Mouse (Mus musculus) embryonic stem cell, embryonic (primary cell): Measurements from ENCODE around the gene Fuca1.

ENCODE experiments used
- CTCF ChIA-PET, 4 experiments: fragments of 300-600 bp in 2 of 4; fragments of 350-600 bp in 2 of 4; sonication (Branson Sonifier 250); formaldehyde crosslinking; loops; one replicate each; lab custom pipeline; 2022; ENCODE audit warnings: inconsistent platforms in 2 of 4; lab: Charles Lee
- POLR2A ChIA-PET, 4 experiments: fragments of 300-600 bp in 2 of 4; fragments of 350-600 bp in 2 of 4; sonication (Branson Sonifier 250); formaldehyde crosslinking; loops; one replicate each; lab custom pipeline; 2022; ENCODE audit warnings: antibody characterized with exemption in 4 of 4, inconsistent platforms in 1 of 4; lab: Charles Lee

The Fuca1 gene

GRCm38 (mm10) chr4:135925341-135925740 lies 4.8 kb downstream of the Fuca1 start:
- ChIA-PET POLR2A (interaction anchor here in 3 of 4 experiments (0.8 to 3.9 kb wide), 16 partner anchors 8 to 86 kb away, joined by 3 to 18 read pairs (median 4); partner anchors contain the start of genes Hmgcl (in 1 of the 3) and Srsf10 (in 1 of the 3)), CTCF (interaction anchor here in 1 of 4 experiments (0.6 to 1.8 kb wide), 2 partner anchors 36 to 62 kb away, joined by 3 to 4 read pairs; partner anchors contain the start of gene Pithd1)

- CTCF ChIA-PET = interaction anchor here in 2 of 4 experiments (0.6 to 1.8 kb wide), 8 partner anchors 13 to 972 kb away, joined by 3 to 5 read pairs (median 3); partner anchors contain the start of gene Pithd1 (in 1 of the 2)
- POLR2A ChIA-PET = interaction anchor here in 3 of 4 experiments (0.6 to 3.9 kb wide), 28 partner anchors 9 to 515 kb away, joined by 3 to 19 read pairs (median 4); partner anchors contain the start of genes Hmgcl (in 2 of the 3), Gale (in 1 of the 3), Pnrc2 (in 1 of the 3) and Rpl11 (in 1 of the 3)
These were observed 5.8 kb downstream of the Fuca1 start for GRCm38 (mm10) chr4:135926195-135926808.

DNA sequence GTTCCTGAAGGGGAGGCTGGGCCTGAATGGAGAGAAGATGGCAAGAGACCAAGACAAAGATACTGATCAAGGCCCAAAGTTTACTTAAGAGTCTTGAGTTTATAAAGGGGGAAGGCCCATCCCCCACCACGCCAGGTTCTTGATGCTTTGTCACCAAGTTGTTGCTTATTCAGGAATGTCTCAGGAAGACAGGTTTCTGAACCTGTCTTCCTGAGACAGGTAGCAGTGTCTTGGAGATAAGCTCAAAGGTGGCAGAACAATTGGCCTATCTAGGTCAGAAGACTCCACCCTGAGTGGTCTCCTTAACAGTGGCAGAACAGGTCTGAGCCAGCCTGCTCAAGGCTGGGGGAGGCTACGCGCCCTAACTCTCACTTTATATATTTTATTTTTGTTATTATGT lies 6.3 kb downstream of the Fuca1 start:
- ChIA-PET POLR2A (interaction anchor here in 3 of 4 experiments (0.5 to 3.9 kb wide), 26 partner anchors 9 to 515 kb away, joined by 3 to 19 read pairs (median 4); partner anchors contain the start of genes Rpl11 (in 2 of the 3), Gale (in 1 of the 3), Hmgcl (in 1 of the 3) and Pnrc2 (in 1 of the 3)), CTCF (interaction anchor here in 1 of 4 experiments (1.0 to 1.8 kb wide), 6 partner anchors 12 to 126 kb away, joined by 3 to 5 read pairs (median 4); partner anchors contain the start of gene Pithd1)

- CTCF ChIA-PET = interaction anchor here in 2 of 4 experiments (0.6 to 4.7 kb wide), 6 partner anchors 8 to 927 kb away, joined by 3 to 31 read pairs (median 3); partner anchors contain the start of gene Fuca1 (in 2 of the 2)
- POLR2A ChIA-PET = interaction anchor here in 3 of 4 experiments (0.6 to 3.9 kb wide), 14 partner anchors 8 to 125 kb away, joined by 3 to 19 read pairs (median 6); partner anchors contain the start of genes Fuca1 (in 1 of the 3), Hmgcl (in 1 of the 3), Pithd1 (in 1 of the 3) and Rpl11 (in 1 of the 3)
These were observed 7.8 kb downstream of the Fuca1 start for GRCm38 (mm10) chr4:135928376-135928775.

DNA sequence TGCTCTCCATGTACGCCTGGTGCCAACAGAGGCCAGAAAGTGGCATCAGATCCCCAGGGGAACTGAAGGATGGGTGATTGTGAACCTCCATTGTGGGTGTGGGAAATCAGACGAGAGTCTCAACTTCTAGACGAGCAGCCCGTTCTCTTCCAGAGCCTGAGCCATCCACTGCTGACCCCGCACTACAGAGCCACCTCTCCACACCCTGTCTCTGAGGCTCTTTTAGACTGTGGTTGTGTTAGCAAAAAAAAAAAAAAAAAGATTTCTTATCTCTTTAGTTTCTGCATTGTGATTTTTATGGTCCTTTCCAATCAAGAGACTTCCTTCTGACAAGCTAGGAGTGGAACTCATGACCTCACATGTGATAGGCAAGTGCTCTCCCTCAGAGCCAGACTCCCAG lies 8.9 kb downstream of the Fuca1 start:
- ChIA-PET POLR2A (interaction anchor here in 3 of 4 experiments (0.6 to 3.9 kb wide), 8 partner anchors 8 to 110 kb away, joined by 3 to 19 read pairs (median 6); partner anchors contain the start of gene Fuca1 (in 2 of the 3)), CTCF (interaction anchor here in 3 of 4 experiments (0.6 to 4.7 kb wide), 6 partner anchors 9 to 203 kb away, joined by 3 to 31 read pairs (median 9); partner anchors contain the start of gene Fuca1 (in 2 of the 3))

DNA sequence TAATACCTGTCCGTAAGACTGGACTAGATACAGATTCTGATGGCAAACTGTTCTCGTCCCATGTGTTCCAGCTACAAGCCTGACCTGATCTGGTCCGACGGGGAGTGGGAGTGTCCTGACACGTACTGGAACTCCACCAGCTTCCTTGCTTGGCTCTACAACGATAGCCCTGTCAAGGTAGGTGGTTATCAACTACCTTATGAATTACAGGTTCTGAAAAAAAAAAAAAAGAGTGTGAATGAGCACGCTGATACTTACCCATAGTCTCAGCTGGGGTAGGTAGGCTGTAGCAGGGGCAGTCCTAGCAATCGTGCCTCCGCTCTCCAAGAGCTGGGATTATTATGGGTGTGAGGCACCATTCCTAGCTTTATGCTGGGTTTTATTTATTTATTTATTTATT lies 9.3 kb downstream of the Fuca1 start:
- ChIA-PET POLR2A (interaction anchor here in 3 of 4 experiments (0.6 to 3.9 kb wide), 6 partner anchors 9 to 110 kb away, joined by 3 to 19 read pairs (median 8); partner anchors contain the start of gene Fuca1 (in 2 of the 3)), CTCF (interaction anchor here in 3 of 4 experiments (0.6 to 4.7 kb wide), 6 partner anchors 10 to 203 kb away, joined by 3 to 31 read pairs (median 9); partner anchors contain the start of gene Fuca1 (in 2 of the 3))

DNA sequence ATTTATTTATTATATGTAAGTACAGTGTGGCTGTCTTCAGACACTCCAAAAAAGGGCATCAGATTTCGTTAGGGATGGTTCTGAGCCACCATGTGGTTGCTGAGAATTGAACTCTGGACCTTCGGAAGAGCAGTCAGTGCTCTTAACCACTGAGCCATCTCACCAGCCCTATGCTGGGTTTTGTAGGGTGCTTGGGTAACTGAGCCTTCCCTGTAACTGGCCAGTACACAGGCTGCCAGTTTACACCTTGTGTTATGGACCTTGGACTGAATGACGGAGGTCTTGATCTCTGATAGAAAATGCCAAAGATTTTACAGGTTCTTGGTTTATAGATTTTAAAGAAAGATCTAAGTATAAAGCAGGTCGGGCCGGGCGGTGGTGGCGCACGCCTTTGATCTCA lies 9.7 kb downstream of the Fuca1 start:
- POLR2A ChIA-PET = interaction anchor here in 2 of 4 experiments (0.8 to 2.2 kb wide), 4 partner anchors 9 to 57 kb away, joined by 3 to 14 read pairs (median 7); partner anchors contain the start of gene Fuca1 (in 2 of the 2)
- CTCF ChIA-PET = interaction anchor here in 2 of 4 experiments (0.6 to 4.7 kb wide), 6 partner anchors 10 to 128 kb away, joined by 3 to 31 read pairs (median 8); partner anchors contain the start of gene Fuca1 (in 2 of the 2)

DNA sequence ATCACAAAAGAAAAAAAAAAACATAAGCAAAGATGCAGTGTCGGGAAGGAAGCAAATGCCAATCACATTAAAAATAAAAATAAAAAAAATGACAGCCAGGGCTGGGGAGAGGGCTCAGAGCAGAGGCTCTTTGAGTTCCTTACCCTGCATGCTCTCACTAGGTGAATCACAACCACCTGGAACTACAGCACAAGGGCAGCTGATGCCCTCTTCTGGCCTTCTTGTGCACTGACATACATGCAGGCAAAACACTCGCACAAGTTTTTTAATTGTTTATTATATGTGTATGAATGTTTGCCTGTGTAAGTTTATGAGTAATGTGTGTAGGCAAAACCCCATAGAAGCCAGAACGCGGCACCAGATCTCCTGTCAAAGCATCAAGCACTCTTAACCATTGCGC lies 11.3 kb downstream of the Fuca1 start:
- POLR2A ChIA-PET = interaction anchor here (0.6 to 1.4 kb wide), 5 partner anchors 12 to 100 kb away, joined by 3 to 5 read pairs (median 4); partner anchors contain the start of gene Srsf10 (in 1 of the 4)
- CTCF ChIA-PET = interaction anchor here in 3 of 4 experiments (0.6 to 4.7 kb wide), 10 partner anchors 12 to 337 kb away, joined by 3 to 31 read pairs (median 4); partner anchors contain the start of gene Fuca1 (in 2 of the 3)

DNA sequence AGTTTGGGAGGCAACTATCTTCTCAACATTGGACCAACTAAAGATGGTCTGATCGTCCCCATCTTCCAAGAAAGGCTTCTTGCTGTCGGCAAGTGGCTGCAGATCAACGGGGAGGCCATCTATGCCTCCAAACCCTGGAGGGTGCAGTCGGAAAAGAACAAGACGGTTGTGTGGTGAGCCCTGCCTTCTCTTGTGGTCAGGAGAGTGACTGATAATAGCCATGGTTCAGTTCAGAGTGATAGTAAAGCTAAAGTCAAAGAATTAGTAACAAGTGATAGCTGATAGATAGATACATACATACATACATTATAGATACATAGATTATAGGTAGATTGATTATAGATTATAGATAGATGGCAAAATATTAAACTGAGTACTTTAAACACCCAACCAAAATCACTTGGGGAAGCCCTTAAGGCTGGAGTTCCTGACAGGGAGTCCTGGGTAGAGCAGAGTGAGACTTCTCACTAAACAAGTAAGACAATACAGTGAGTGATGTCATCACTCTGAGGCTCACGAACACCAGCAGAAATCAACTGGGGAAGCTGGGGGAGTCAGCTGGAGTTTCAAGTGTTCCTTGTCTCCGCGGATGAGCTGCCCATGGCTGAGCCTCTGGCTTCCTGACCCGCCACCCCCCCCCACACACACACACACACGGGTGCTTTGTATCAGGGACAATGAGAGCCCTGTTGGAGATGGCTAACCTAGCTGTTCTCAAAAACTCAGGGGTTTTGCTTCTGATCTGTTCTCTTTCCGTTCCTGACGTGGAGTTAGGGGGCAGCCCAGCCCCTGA lies 14.4 kb downstream of the Fuca1 start:
- ChIA-PET POLR2A (interaction anchor here in 2 of 4 experiments (0.7 to 5.1 kb wide), 6 partner anchors 8 to 108 kb away, joined by 3 to 22 read pairs (median 6); partner anchors contain the start of gene Fuca1 (in 2 of the 2)), CTCF (interaction anchor here in 3 of 4 experiments (0.5 to 3.8 kb wide), 4 partner anchors 15 to 237 kb away, joined by 3 to 28 read pairs (median 5); partner anchors contain the start of genes Fuca1 (in 2 of the 3) and E2f2 (in 1 of the 3))

DNA sequence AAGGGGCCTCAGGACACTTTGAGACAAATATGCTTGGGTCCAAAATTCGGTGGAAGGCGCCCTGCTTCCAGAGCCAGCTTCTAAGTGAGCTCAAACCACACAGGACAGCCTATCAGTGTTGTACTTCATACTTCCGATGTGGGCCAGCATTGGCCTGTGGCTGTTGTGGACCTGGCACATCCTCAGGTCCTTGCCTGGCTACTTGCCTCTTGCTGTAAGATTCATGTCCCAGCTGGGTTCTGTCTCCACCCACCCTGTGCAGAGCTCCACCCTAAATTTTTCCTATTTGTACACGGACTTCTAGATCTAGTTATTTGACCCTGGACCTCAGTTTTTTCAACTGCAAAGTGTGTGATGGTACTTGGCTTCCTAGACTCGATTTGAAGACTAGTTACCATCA lies 15.0 kb downstream of the Fuca1 start:
- POLR2A ChIA-PET = interaction anchor here in 2 of 4 experiments (0.7 to 5.1 kb wide), 7 partner anchors 8 to 133 kb away, joined by 3 to 22 read pairs (median 9); partner anchors contain the start of gene Fuca1 (in 2 of the 2)

GRCm38 (mm10) chr4:135938858-135939257 lies 18.3 kb downstream of the Fuca1 start:
- CTCF ChIA-PET = interaction anchor here in 3 of 4 experiments (0.5 to 3.4 kb wide), 19 partner anchors 12 to 272 kb away, joined by 3 to 23 read pairs (median 4); partner anchors contain the start of gene Fuca1 (in 3 of the 3)
- POLR2A ChIA-PET = interaction anchor here in 2 of 4 experiments (0.5 to 5.1 kb wide), 21 partner anchors 9 to 587 kb away, joined by 3 to 22 read pairs (median 4); partner anchors contain the start of genes Fuca1 (in 2 of the 2), Srsf10 (in 2 of the 2), Cnr2 (in 1 of the 2) and E2f2 (in 1 of the 2)

More for the DNA sequence above, 15.0 kb downstream of the Fuca1 start:
- CTCF ChIA-PET = interaction anchor here in 3 of 4 experiments (0.6 to 2.0 kb wide), 3 partner anchors 15 to 171 kb away, joined by 3 to 17 read pairs (median 7); partner anchors contain the start of gene Fuca1 (in 1 of the 3)

DNA sequence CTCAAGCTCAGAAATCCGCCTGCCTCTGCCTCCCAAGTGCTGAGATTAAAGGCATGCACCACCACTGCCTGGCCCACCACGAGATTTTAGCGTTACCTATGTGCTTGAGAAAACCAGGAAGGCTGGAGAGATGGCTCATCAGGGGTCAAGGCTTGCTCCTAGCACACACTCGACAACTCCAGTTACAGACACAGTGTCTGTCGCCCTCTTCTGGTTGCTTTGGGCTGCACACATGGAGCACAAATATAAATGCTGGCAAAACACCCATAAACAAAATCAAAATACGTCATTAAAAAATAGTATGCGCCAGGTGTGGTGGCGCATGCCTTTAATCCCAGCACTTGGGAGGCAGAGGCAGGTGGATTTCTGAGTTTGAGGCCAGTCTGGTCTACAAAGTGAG lies 20.5 kb downstream of the Fuca1 start:
- ChIA-PET POLR2A (interaction anchor here in 2 of 4 experiments (0.6 to 1.6 kb wide), 7 partner anchors 20 to 112 kb away, joined by 3 to 10 read pairs (median 4); partner anchors contain the start of genes Fuca1 (in 2 of the 2), Cnr2 (in 1 of the 2) and Rpl11 (in 1 of the 2)), CTCF (interaction anchor here (0.6 to 2.8 kb wide), 16 partner anchors 12 to 447 kb away, joined by 3 to 20 read pairs (median 4); partner anchors contain the start of gene Fuca1 (in 2 of the 4))

DNA sequence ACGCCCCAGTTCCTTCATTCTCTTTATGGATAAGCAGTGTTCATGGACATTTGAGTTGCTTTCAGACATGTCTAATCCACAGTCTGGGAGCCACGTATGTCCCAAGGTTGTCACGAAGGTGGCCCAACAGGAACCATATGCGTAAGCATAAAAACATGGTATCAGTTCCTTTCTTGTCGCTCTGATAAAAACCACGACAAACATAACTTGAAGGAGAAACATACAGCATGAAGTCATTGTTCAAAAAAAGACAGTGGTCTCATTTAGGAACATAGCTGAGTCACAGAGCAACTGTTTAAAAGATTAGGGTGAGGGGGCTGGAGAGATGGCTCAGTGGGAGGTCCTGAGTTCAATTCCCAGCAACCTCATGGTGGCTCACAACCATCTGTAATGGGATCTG lies 21.7 kb downstream of the Fuca1 start:
- ChIA-PET POLR2A (interaction anchor here in 1 of 4 experiments (0.7 to 9.3 kb wide), 6 partner anchors 17 to 354 kb away, joined by 3 to 71 read pairs (median 4); partner anchors contain the start of genes Fuca1 and Gale), CTCF (interaction anchor here in 1 of 4 experiments (1.4 to 1.7 kb wide), 2 partner anchors 14 to 139 kb away, joined by 3 read pairs; no protein-coding TSS in a partner anchor)

- POLR2A ChIA-PET = interaction anchor here in 3 of 4 experiments (0.6 to 9.3 kb wide), 7 partner anchors 11 to 88 kb away, joined by 3 to 71 read pairs (median 4); partner anchors contain the start of genes Fuca1 (in 1 of the 3), Gale (in 1 of the 3) and Srsf10 (in 1 of the 3)
- CTCF ChIA-PET = interaction anchor here in 3 of 4 experiments (0.6 to 1.4 kb wide), 9 partner anchors 23 to 215 kb away, joined by 3 to 7 read pairs (median 3); partner anchors contain the start of genes Fuca1 (in 2 of the 3) and Il22ra1 (in 1 of the 3)
These were observed 22.9 kb downstream of the Fuca1 start for GRCm38 (mm10) chr4:135943389-135943788.

GRCm38 (mm10) chr4:135945706-135946105 lies 25.2 kb downstream of the Fuca1 start:
- POLR2A ChIA-PET = interaction anchor here in 3 of 4 experiments (0.5 to 9.3 kb wide), 30 partner anchors 9 to 506 kb away, joined by 3 to 71 read pairs (median 4); partner anchors contain the start of genes Fuca1 (in 2 of the 3), Gale (in 2 of the 3), Pnrc2 (in 1 of the 3) and Rpl11 (in 1 of the 3)
- CTCF ChIA-PET = interaction anchor here (0.5 to 2.0 kb wide), 11 partner anchors 8 to 1651 kb away, joined by 3 to 6 read pairs (median 4); partner anchors contain the start of gene Fuca1 (in 2 of the 4)
